Mouse (Mus musculus) heart, adult 11 months (tissue): Measurements from ENCODE around the gene Gm525.
A peak's percentile ranks its signal among the peaks of the same experiment; 100 is the strongest.
"Not testable (repeated sequence)": the region's sequence is repeated elsewhere in the genome, so short reads cannot be mapped to it uniquely, and the experiment has no call there.

Experiments
- DNase-seq: peaks from one replicate; pipeline ENCODE4 v3.0.0; 2022

Gene Gm525

GRCm38 (mm10) chr11:89073541-89073940 lies at the start of gene Gm525:
TSS of gene Gm525 (plus strand) at chr11:89073841.
- DNase-seq: no peak

- DNase-seq: peak; percentile 99
These were observed 49.3 kb upstream of the Gm525 start for GRCm38 (mm10) chr11:89024181-89024881.

GRCm38 (mm10) chr11:89025603-89026002 lies 48.0 kb upstream of the Gm525 start:
- DNase-seq: peak; percentile 94

GRCm38 (mm10) chr11:89026117-89026516 lies 47.5 kb upstream of the Gm525 start:
- peak; percentile 97 for DNase-seq

- DNase-seq: peak; percentile 99
These were observed 45.7 kb upstream of the Gm525 start for GRCm38 (mm10) chr11:89027955-89028361.

- peak; percentile 97 for DNase-seq
These were observed 44.7 kb upstream of the Gm525 start for GRCm38 (mm10) chr11:89028871-89029405.

- DNase-seq: no peak
These were observed 43.1 kb upstream of the Gm525 start for GRCm38 (mm10) chr11:89030552-89030951.

GRCm38 (mm10) chr11:89031189-89031588 lies 42.5 kb upstream of the Gm525 start:
- no peak for DNase-seq

GRCm38 (mm10) chr11:89034592-89034991 lies 39.0 kb upstream of the Gm525 start:
- no peak for DNase-seq

- DNase-seq: no peak
These were observed 38.1 kb upstream of the Gm525 start for GRCm38 (mm10) chr11:89035552-89035951.

- DNase-seq: no peak
These were observed 35.1 kb upstream of the Gm525 start for GRCm38 (mm10) chr11:89038496-89038895.

GRCm38 (mm10) chr11:89039325-89039724 lies 34.3 kb upstream of the Gm525 start:
- peak; percentile 96 for DNase-seq

- not testable (repeated sequence) for DNase-seq
These were observed 32.6 kb upstream of the Gm525 start for GRCm38 (mm10) chr11:89041073-89041472.

- DNase-seq: no peak
These were observed 30.6 kb upstream of the Gm525 start for GRCm38 (mm10) chr11:89043046-89043445.

- not testable (repeated sequence) for DNase-seq
These were observed 28.1 kb upstream of the Gm525 start for GRCm38 (mm10) chr11:89045501-89045900.

GRCm38 (mm10) chr11:89046021-89046420 lies 27.6 kb upstream of the Gm525 start:
- DNase-seq: no peak

GRCm38 (mm10) chr11:89051767-89052166 lies 21.9 kb upstream of the Gm525 start:
- DNase-seq: no peak

GRCm38 (mm10) chr11:89055931-89056690 lies 17.5 kb upstream of the Gm525 start:
- peak; percentile 93 for DNase-seq

GRCm38 (mm10) chr11:89058515-89059270 lies 14.9 kb upstream of the Gm525 start:
- no peak for DNase-seq

GRCm38 (mm10) chr11:89059919-89060422 lies 13.7 kb upstream of the Gm525 start:
- DNase-seq: peak; percentile 92

- peak; percentile 99 for DNase-seq
These were observed 13.1 kb upstream of the Gm525 start for GRCm38 (mm10) chr11:89060423-89061089.

- DNase-seq: no peak
These were observed 12.3 kb upstream of the Gm525 start for GRCm38 (mm10) chr11:89061362-89061761.
